Mouse (Mus musculus) Patski (cell line): ENCODE measurements around the gene Efl1. TPM values are rescaled to one million over a fixed set of nuclear protein-coding genes. Genes with fewer than 3 reads are reported as not detected.
"Not testable (repeated sequence)": the region's sequence is repeated elsewhere in the genome, so short reads cannot be mapped to it uniquely, and the experiment has no call there.

Experiments used
- ATAC-seq: fragments of 100-300 bp; one replicate; pipeline ENCODE4 v1.8.0; 2021
- CTCF ChIA-PET: fragments of 350-600 bp; sonication (Branson Sonifier 250); formaldehyde crosslinking; loops from one replicate; lab custom pipeline; 2022; ENCODE audit warnings: inconsistent platforms; lab: Charles Lee
- POLR2A ChIA-PET: fragments of 350-600 bp; sonication (Branson Sonifier 250); formaldehyde crosslinking; loops from one replicate; lab custom pipeline; 2022; ENCODE audit warnings: antibody characterized with exemption, inconsistent platforms; lab: Charles Lee
- DNase-seq: peaks from one replicate; pipeline ENCODE4 v3.0.0-alpha.2; 2011; ENCODE audit warnings: low read depth, low spot score
- H3K27me3 ChIP-seq: fragments of 371-371 bp; one replicate; pipeline ENCODE4 v1.5.1; 2021
- CTCF ChIP-seq: fragments of 100-300 bp; IDR thresholded peaks from one replicate; pipeline ENCODE4 v1.5.1; 2021
- in situ Hi-C: fragments of 300-500 bp; cut with MboI; formaldehyde crosslinking; loops from 3 replicates; pipeline ENCODE4 v1.11.1; 2018; ENCODE audit warnings: low pct_unique_long_range_greater_than_20kb, mixed read lengths
- polyA plus RNA-seq: library from polyadenylated mRNA; unstranded; gene quantifications from one replicate; pipeline ENCODE4 v1.2.3, GENCODE M21; 2021

Gene Efl1
- polyA plus RNA-seq, 1 experiment from 2014 or later: 18.8 TPM

- CTCF ChIA-PET: interaction anchor here (1.1 to 1.5 kb wide), 3 partner anchors 9 to 101 kb away, joined by 3 to 4 read pairs (median 3); no protein-coding TSS in a partner anchor
- no peak for DNase-seq
- in situ Hi-C loops: no loop called here
- POLR2A ChIA-PET: no interaction called here
- no peak for TF ChIP-seq CTCF
- no peaks in the 10 kb centered on the region for H3K27me3 ChIP-seq
- ATAC-seq: no peak
Observed at GRCm38 (mm10) chr7:82752171-82753085, 104.0 kb downstream of the Efl1 start.

DNA sequence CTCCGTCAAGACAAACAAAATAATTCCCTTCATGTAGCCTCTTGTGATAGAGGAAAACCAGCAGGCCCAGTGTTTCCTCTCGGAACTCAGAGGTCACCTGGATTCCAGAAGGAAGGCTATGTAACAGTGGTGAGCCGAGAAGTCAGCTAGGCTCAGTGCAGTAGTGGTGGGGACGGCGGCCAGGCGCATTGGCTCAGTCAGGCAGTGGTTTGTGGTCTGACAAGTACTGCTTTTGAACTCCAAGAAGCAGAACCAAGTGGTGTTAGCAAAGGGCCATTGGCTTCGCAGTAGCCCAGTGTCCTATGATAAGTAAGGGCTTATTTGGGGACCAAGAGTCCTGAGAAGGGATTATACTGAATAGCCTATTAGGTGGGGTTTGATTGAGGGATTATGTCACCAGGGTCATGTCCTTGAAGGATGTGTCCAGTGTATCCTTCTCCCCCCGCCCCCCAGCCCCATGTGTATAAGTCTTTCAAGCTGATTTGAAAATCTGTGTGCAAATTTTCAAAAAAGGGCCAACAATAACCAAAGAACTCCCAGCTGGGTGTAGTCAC lies 107.3 kb downstream of the Efl1 start:
- ATAC-seq: no peak
- ChIA-PET POLR2A (interaction anchor here (0.6 kb wide), 1 partner anchor 31 kb away, joined by 3 read pairs; no protein-coding TSS in a partner anchor), CTCF (interaction anchor here (1.5 kb wide), 1 partner anchor 22 kb away, joined by 3 read pairs; no protein-coding TSS in a partner anchor)
- H3K27me3 ChIP-seq: no peaks in the 10 kb centered on the region
- in situ Hi-C loops: no loop called here
- DNase-seq: no peak
- no peak for TF ChIP-seq CTCF

GRCm38 (mm10) chr7:82758521-82758920 lies 110.1 kb downstream of the Efl1 start:
- CTCF ChIA-PET: no interaction called here
- no peak for TF ChIP-seq CTCF
- no peak for DNase-seq
- H3K27me3 ChIP-seq: no peaks in the 10 kb centered on the region
- ATAC-seq: no peak
- in situ Hi-C loops: no loop called here
- POLR2A ChIA-PET: no interaction called here

DNA sequence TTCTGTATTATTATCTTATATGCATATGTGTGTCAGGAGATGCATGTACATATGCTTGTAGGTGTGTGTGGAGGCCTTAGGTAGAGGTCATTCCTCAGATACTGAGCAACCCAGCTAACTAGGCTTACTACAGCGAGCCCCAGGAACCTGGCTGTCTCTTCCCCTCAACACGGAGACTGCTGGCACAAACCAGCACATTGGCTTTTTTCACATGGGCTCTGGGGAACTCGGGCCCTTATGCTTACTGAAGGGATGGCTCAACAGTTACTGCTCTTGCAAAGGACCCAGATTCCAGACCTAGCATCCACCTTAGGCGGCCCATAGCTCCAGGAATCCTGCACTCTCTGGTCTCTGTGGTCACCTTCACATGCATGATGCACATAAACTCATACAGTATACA lies 110.7 kb downstream of the Efl1 start:
- no peak for TF ChIP-seq CTCF
- CTCF ChIA-PET: no interaction called here
- POLR2A ChIA-PET: interaction anchor here (0.9 kb wide), 1 partner anchor 25 kb away, joined by 3 read pairs; no protein-coding TSS in a partner anchor
- in situ Hi-C loops: no loop called here
- ATAC-seq: no peak
- no peaks in the 10 kb centered on the region for H3K27me3 ChIP-seq
- DNase-seq: no peak

GRCm38 (mm10) chr7:82764951-82765350 lies 116.5 kb downstream of the Efl1 start:
- ATAC-seq: no peak

DNA sequence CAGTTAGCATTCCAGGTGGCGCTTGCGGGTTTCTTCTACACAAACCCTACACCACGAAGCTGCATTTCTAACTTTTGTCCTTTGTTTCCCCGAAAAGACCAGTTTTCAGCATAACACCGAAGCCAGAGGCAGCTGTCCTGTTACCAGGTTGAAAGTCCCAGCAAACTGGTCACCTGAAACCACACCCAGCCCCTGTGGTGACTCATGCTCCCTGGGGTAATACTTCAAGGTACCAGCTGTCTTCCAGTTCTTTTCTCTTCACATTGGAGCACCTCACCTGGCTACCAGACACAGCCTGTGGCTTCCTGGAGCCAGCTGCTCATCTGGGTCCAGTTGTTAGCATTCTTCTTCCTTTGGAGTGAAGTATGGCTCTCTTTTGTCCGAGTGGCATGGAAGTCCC lies 118.2 kb downstream of the Efl1 start:
- CTCF ChIA-PET: interaction anchor here (1.3 to 1.6 kb wide), 2 partner anchors 13 to 43 kb away, joined by 3 read pairs; no protein-coding TSS in a partner anchor
- in situ Hi-C loops: no loop called here
- H3K27me3 ChIP-seq: no peaks in the 10 kb centered on the region
- TF ChIP-seq CTCF: no peak
- POLR2A ChIA-PET: no interaction called here
- ATAC-seq (no peak), DNase-seq (no peak)

More at GRCm38 (mm10) chr7:82764951-82765350, 116.5 kb downstream of the Efl1 start:
- POLR2A ChIA-PET: no interaction called here
- no peak for TF ChIP-seq CTCF
- no peak for DNase-seq
- in situ Hi-C loops: no loop called here
- CTCF ChIA-PET: interaction anchor here (1.1 kb wide), 1 partner anchor 14 kb away, joined by 3 read pairs; no protein-coding TSS in a partner anchor
- no peaks in the 10 kb centered on the region for H3K27me3 ChIP-seq

GRCm38 (mm10) chr7:82770207-82770606 lies 121.8 kb downstream of the Efl1 start:
- DNase-seq (no peak), ATAC-seq (no peak)
- ChIA-PET CTCF (no interaction called here), POLR2A (interaction anchor here (1.2 kb wide), 1 partner anchor 16 kb away, joined by 3 read pairs; no protein-coding TSS in a partner anchor)
- no peaks in the 10 kb centered on the region for H3K27me3 ChIP-seq
- TF ChIP-seq CTCF: no peak
- in situ Hi-C loops: no loop called here

DNA sequence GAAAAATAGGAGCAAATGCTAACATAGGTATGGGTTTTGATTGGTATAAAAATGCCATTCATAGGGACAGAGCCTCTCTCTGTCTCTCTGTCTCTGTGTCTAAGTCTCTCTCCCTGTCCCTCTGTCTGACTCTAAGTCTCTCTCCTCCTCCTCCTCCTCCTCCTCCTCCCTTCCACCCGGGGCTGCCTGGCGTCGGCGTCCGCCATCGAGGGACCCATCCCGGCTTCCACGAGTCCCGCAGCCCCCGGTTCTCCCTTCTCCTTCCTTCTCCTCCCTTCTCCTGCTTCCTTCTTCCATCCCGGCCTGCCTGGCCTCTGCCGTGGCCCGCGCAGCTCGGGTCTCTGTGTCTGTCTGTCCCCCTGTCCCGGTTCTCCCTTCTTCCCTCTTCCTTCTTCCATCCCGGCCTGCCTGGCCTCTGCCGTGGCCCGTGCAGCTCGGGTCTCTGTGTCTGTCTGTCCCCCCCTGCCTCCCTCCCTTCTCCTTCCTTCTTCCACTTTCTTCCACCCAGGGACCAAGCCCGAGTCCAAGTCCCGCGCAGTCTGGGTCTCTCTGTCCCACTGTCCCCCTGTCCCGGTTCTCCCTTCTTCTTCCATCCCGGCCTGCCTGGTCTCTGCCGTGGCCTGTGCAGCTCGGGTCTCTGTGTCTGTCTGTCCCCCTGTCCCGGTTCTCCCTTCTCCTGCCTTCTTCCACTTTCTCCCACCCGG lies 122.7 kb downstream of the Efl1 start:
- ATAC-seq, POLR2A ChIA-PET, in situ Hi-C loops, DNase-seq, H3K27me3 ChIP-seq, CTCF ChIA-PET: not testable (repeated sequence)

DNA sequence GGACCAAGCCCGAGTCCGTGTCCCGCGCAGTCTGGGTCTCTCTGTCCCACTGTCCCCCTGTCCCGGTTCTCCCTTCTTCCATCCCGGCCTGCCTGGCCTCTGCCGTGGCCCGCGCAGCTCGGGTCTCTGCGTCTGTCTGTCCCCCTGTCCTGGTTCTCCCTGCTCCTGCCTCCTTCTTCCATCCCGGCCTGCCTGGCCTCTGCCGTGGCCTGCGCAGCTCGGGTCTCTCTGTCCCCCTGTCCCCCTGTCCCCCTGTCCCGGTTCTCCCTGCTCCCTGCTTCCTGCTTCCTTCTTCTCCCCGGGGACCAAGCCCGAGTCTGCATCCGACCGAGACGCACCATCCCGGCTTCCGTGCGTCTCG lies 123.2 kb downstream of the Efl1 start:
- POLR2A ChIA-PET, in situ Hi-C loops, DNase-seq, H3K27me3 ChIP-seq, ATAC-seq, CTCF ChIA-PET: not testable (repeated sequence)

DNA sequence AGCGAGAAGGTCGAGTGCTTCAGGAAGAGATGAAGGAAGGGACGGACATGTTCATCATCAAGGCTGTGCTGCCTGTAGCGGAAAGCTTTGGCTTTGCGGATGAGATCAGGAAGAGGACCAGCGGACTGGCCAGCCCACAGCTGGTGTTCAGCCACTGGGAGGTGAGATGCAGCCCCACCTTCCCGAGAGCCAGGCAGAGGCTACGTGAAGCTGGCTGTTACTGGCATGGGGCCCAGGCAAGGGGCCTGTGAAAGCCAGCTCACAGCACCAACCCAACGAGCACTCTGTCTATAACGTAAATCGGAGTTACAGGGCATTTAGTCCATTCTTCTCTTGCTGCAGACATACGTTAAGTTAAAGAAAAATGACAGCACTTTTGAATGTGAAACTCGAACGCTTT lies 124.1 kb downstream of the Efl1 start:
- in situ Hi-C loops: no loop called here
- POLR2A ChIA-PET: no interaction called here
- no peak for ATAC-seq
- H3K27me3 ChIP-seq: no peaks in the 10 kb centered on the region
- CTCF ChIA-PET: interaction anchor here (0.8 to 1.6 kb wide), 3 partner anchors 10 to 15 kb away, joined by 3 to 4 read pairs (median 3); no protein-coding TSS in a partner anchor
- no peak for DNase-seq
- no peak for TF ChIP-seq CTCF
